Mouse (Mus musculus): ENCODE measurements around the gene Lrrc38.
A peak's percentile ranks its signal among the peaks of the same experiment; 100 is the strongest.

- TF ChIP-seq CTCF (conservative IDR thresholded peaks at IDR 0.05; ENCODE audit: low read length), result no peak
- TF ChIP-seq NANOG (IDR thresholded peaks at IDR 0.05; ENCODE audit: borderline replicate concordance, low read length), result peak; percentile 65; the same call in 1 of the 2 replicates
- TF ChIP-seq POU5F1 (IDR thresholded peaks at IDR 0.05; ENCODE audit: borderline replicate concordance, low read length), result peak; percentile 70; the same call in 1 of the 2 replicates
Measured at GRCm38 (mm10) chr4:143305987-143306772, 43.4 kb upstream of the Lrrc38 start.

Data from E14TG2a.4 (cell line).